Mouse (Mus musculus): ENCODE measurements around the gene Gstcd.

The Gstcd gene

DNA sequence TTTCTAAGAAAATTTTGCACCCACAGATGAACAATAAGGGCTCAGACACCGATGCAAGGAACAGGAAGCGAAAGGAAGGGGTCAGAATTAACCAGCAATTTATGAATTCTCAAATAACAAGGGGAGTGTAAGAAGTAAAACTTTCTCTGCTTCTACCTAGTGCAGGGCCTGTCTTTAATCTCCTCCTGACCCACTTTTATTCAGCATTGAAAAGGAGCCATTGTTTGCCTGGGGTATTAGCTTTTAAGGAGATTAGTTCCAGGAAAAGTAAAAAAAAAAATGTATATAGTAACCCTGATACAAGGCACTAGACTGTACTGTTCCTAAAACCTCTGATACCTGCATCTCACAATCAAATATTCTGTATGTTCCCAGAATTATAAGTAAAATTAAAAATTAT, 64.9 kb downstream of the Gstcd start:
- no peak for DNase-seq (ENCODE audit: low read depth)

DNA sequence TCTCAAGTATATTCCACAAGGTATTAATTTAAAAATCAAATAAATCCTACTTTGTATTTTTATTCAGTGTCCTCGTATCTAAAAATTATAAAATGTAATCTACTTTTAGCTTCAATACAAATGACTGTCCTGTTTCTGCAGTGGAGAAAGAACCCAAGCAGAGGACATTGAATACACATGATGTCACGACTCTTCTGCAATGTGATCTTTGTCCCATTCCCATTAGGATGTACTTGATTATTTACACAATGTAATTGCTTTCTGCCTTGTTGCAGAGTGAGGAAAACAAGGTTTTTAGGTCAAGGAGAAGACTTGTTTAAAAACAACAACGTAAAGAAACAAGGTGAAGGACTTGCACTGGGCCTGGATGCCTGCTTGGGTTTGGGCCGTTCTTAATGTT, 84.6 kb downstream of the Gstcd start:
- no peak for DNase-seq (ENCODE audit: low read depth)

DNA sequence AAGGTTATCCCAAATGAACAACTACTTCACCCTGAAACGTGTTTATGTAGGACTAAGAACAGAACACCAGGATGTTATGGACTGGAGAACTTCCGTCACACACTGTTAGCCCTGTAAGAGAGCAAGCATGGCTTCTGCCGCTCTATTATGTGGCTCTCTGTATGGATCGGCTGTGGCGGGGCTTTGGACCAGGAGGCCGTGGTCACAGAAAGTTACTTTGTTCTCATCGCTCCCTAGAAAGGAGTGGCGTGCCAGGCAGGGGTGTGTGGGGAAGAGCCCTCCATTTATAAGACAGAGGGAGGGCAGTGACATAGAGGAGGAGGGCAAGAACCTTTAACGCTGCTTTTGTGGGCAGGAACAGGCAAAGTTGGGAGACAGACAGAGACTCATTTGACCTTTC, 95.5 kb downstream of the Gstcd start:
- DNase-seq (ENCODE audit: low read depth) = no peak

DNA sequence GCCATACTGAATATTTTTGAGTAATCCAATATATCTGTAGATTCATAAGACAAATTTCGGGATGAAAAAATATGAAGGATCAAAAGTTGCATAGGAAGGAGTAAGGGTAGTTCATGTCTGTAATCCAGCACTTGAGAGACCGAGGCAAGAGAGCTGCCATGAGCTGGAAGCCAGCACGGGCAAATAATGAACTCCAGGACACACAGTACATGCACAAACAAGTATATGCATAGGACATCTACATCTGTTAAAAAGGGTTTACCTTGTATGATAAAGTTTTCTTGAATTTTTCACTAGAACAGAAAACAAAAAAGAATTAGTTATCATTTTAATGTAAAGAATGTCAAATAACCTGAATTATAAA, 95.9 kb downstream of the Gstcd start:
- no peak for DNase-seq (ENCODE audit: low read depth)

DNA sequence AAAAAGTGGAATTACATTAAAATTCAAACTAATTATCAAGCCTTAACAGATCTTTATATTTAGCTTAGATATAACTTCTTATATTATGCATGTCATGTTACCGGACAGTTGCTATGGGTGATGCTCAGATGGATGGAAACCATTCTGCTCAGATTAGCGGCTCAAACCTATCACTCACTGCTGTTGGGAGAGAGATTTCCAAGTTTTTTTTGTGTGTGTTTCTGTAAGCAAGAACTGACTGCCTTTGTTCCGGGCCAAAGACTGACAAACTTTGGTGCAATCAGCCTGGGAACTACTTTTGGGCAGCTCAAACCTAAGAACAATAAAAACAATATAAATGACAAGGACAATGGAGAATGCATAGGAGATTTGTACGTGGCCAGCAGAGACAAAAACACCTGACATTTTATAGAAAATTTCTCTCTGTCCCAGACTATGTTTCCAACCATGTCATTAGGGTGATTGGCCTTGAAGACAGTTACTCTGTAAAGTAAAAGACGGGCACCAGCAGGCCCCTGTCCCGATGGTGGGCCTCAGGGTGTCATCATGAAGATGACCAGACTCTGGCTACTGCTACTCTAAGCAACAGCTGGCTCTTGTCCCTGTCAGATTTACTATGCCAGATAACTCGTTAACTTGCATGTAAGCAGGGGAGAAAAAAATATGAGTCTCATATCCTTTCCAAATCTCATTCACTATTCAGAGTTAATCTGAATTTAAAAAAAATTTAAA, 96.5 kb downstream of the Gstcd start:
- no peak for DNase-seq (ENCODE audit: low read depth)

DNA sequence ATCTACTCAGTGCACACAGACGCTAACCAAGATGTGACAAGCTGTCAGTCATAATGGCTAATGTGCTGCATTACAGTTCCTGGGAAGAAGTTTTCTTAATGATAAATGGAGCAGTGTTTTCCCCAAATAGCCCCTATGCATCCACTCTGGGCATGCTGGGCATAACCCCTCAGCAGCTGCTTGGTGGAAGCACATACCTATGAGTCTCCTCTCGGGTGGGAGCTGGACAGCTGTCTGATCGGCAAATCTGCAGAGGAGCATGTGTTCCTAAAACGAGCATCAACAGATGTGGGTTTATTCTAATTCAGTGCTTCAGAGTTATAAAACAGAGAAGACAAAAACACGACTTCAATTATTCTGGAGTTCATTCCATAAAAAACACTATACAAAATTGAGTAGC, 105.6 kb downstream of the Gstcd start:
- DNase-seq (ENCODE audit: low read depth) = no peak

DNA sequence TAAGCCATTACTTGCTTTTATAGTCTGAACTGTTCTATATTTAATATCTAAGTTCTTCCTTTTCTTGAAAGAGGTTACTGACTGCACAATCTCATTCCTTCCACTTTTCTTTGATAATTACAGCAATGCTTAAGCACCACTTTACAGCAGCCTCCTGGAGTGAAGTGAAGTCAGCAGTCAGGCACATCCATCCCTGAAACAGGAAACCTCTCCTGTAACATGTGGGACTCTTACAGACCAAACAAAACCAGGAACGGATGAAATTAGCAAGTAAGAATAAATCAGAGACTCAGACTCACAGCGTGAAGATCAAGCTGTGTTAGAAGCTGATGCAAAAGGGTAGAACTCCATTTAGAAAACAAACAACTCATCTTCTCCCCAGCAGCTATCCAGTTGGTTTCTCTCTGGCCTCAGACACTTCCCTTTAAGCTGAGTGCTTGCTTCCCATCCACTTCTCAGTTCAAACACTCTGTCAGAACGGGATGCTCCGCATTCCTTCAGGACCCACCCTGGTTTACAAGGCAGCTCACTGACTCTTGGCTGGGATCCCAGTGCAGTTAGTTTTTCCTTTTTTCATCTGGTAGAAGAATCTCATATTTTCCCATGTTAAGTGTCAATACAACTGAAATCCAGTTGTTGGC, 107.9 kb downstream of the Gstcd start:
- DNase-seq (ENCODE audit: low read depth) = no peak

DNA sequence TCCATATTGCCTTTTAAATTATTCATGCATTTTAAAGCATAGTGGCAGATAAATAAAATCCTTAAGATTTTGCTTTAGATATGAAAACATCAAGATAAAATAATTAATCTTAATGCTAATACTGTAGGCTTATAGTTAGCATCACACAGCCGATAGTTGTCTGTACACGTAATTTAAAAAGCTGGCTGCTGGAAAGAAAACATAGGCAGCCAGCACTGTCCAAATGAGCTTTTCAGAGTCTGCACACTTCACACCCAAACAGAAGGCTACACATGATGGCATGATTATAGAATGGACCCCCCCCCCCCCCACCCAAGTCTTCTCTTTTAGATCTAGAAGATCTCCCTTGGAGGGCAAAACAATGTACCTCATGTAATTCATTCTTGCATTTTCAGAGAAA, 109.9 kb downstream of the Gstcd start:
- DNase-seq (ENCODE audit: low read depth) = no peak

DNA sequence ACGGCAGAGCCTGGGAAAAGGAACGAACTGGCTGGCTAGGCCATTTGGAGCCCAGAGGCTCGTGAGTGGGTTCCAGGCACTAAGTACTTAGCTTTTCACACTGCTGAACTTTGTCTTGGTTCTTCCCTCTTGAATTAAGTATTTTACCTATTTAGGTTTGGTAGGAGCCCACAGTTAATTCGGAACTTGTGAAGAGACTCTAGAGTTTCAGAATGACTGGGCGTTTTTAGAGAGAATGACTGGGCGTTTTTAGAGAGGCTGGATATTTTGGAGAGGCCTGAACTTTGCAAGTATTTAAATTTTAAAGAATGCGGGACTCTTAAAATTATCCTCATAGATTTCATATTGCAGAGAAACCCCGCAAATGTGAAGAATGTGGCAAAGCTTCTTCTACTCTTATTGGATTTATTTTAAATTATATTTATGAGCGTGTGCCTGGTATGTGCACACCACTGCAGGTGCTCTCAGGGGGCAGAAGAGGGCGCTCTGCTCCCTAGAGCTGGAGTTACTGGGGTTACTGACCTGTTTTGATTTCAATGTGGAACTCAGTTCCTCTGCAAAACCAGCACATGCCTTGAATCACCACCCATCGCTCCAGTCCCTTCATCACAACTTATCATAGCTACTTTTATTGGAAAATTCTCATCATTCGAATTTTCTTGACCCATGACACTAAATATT, 111.9 kb downstream of the Gstcd start:
- peak; percentile 3 for DNase-seq (ENCODE audit: low read depth)

DNA sequence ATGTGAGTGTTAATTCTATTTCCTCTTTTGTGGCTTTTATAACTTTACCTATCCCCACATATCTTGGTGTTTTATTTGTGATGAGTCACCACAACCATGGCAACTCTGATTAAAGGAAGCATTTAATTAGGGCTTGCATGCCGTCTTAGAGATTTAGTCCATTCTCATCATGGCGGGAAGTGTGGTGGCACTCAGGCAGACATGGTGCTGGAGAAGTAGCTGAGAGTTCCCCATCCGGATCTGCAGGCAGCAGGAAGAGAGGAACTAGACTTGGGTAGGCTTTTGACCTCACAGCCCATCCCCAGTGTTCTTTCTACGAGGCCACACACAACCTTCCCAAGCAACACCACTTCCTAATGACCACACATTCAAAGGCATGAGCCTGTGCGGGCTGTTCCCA, 125.6 kb downstream of the Gstcd start:
- DNase-seq (ENCODE audit: low read depth) = no peak

DNA sequence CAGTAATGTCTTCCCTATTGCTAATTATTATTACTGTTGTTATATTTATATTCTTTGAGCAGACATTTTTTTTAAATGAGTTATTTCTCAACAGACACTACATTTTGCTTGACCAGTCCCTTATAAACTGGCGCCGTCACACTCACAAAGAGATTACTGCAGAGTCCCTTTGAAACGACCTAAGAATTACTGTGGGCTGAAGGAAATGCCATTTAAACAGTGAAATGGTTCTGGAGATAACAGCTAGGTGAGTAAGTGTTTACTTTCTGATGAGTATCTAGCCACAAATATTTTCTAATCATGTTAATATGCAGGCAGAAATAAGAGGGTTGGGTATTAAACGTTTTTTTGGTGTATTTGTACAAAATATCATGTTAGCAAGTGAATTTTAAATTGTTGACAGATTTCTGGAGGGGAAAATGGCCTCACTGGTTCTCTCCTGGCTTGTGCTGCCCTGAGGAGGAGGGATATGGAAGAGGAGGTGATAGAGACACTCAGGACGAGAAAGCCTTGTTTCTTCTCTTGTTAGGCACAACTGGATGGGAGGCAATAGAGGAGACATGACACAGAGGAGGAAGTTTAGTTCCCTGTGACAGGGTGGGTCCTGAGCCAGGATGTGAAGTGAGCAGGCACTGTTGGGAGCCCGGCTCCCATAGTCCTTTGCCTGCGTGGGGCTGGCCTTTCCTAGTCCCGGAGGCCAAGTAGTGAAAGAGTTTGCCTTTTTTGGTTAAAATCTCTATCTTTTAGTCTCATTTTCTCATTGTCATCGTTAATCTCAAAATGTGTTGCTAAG, 126.9 kb downstream of the Gstcd start:
- no peak for DNase-seq (ENCODE audit: low read depth)

DNA sequence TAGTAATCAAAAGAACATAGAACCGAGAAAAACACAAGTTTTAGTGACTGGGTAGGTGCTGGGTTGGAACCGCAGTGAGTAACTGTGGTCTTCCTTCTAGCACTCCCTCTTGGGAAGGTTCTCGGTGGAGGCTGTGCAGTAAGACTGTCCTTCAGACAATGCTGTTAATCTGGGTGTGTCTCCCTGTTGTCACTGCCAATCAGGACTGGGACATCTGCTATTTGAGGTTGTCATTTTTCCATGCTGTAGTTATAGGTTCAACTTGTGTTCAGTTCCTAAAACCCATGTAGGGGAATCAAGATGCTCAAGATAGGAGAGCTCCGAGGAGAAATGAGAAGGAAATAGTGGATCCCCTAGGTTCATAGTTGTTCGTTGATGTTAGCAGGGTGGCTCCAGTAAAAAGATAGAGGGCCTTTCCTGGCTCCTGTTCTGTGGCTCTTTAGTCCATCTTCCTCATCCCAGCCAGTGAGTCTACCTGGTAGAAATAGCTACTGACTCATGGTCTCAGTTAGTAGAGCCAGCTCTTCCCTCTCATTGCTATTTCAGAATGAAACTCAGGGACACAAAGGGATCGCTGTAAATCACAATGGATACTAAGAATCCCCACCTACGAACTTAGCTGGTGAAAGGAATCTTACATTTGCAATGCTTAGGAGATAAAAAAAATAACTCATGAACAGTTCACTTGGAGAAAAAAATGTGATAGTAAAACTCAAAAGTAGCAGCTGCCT, 129.0 kb downstream of the Gstcd start:
- no peak for DNase-seq (ENCODE audit: low read depth)

DNA sequence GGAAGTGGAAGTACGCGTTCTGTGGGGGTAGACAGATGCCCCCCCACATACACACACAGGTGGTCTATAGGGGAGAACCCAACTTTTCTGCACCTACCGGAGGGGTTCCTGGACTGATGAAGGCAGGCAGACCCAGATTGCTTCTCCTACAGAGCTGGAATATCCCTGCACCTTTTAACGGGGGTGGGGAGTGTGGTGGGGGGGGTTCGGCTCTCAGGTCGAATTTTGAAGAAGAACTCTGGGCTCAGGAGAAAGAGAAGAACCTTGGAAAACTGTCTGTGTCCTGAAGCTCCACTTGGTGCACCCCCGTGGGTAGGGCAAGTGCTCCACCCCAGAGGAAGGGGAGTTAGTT, 141.3 kb downstream of the Gstcd start:
- DNase-seq (ENCODE audit: low read depth) = no peak

DNA sequence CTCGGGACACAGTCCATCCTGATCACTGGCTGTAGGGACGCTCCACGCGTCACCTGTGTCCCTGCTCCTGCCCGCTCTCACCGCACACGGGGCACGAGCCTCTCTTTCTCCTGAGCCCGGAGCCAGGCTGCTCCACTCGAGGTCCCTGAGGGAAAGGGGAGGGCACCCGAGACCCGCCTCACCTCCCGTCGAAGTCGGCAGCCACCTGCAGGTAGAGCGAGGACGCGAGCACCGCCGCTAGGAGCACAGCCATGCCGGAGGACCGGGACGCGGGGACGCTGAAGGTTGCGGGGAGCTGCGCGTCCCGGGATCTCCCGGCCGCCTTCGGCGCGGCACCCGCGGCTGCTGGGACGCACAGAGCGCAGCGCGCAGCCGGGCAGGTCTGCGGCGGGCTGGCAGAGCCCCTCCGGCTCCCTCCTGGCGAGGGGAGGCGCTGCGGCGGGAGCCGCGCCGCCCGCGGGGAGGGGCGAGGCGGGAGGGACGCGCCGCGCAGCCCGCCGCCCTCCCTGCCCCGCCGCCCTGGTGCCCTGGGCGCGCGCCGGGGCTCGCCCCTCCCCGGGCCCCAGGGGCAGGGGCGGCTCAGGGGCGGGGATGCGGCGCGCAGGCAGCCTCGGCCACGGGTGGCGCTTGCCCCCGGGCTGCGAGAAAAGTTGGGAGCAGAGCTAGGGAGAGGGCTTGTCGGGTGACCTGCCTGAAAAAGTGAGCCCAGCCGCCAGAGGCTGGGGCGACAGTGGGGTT, 141.9 kb downstream of the Gstcd start, which contains the start of gene Npnt:
Npnt (minus strand) TSS at position 501 of the 738 bp plus-strand sequence.
- DNase-seq (ENCODE audit: low read depth) = no peak

DNA sequence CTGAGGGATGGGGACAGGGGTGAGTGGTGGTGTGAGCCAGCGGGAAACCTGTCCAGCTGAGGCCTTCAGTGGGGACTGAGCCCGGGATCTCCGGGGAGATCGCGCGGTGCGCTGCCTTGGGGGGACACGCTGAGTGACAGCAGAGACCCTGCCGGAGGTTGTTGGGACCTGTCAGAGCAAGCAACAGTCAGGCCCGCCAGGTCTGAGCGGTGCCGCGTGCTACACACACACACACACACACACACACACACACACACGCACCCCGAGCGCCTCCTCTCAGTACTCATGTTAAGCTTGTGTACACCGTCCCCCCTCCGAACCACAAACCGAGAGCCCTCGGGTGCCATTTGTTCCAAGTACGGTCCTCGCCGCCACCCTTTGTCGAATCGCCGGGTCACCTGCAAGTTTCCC, 142.4 kb downstream of the Gstcd start:
- no peak for DNase-seq (ENCODE audit: low read depth)

DNA sequence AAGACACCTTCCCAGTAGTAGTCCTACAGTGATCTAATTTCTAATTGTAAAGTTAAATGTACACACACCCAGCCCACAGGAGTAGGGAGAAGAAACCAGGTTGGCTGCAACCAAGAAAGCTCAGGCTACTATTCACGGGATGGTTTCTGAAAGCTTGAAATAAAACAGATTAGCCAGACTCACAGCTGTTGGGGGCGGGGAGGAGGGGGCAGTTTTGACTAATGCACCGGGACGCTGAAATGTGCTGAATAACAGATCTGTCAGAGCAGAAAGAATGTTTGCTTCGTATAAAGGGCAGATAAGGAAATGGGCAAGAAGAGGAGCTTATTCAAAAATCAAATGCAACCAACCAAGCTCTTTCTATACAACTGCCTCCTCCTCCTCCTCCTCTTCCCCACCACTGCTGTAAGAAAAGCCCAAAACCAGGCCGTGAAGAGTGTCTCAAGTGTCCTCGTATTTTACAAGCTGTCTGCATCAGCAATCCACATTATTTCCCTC, 143.5 kb downstream of the Gstcd start:
- DNase-seq (ENCODE audit: low read depth) = no peak

DNA sequence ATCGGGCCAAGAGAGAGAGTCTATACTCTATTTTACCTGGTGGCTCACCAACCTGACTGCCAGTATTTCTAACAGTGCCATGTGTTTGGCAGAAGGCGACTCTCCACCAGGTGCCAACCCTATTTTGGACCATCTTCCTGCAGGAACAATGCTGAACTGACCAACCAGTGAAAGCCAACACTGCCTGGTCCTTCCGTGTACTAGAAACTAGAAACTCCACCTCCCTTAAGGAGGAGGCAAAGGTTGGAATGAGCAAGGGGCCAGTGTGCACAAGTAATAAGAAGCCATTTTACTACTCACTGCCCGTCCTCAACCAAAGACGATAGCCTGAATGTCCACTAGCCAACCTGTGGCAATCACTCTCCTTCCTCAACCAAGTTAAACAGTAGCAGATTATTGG, 145.7 kb downstream of the Gstcd start:
- DNase-seq (ENCODE audit: low read depth) = no peak

DNA sequence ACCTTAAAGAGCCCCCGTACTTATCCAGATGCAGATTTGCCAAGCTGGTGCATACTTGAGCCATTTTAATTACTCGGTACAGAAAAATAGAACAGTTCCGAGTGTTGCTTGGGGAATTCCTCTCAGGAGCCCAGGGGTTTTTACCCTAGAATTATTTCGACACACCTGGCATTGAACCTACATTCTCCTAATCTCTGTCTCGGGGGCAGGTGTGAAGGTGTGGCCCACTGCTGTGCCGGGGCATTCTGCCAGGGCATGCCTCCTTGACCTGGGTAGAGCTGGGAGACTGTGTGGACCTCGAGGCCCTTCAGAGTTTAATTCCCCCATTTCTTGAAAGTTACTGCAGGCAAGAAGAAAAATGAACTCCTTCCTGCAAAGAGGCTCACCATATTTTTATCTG, 146.2 kb downstream of the Gstcd start:
- no peak for DNase-seq (ENCODE audit: low read depth)

DNA sequence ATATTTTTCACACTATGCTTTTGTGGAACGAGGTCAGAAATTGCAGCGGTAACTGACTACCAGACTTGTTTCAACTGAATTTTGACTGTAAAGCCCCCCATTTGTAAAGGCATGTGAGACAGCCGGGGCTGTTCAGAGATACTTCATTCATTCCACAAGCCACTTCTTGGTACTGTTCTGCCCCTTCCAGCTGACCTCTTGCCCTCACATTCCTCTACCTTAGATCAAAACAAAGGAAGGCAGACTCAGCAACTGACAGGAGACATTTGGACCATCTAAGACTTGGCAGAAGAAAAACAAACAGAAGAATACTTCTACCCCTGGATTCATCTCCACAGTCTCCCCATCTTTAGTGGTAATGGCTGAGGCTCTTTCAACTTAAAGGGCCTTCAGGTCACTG, 147.2 kb downstream of the Gstcd start:
- DNase-seq (ENCODE audit: low read depth) = no peak

DNA sequence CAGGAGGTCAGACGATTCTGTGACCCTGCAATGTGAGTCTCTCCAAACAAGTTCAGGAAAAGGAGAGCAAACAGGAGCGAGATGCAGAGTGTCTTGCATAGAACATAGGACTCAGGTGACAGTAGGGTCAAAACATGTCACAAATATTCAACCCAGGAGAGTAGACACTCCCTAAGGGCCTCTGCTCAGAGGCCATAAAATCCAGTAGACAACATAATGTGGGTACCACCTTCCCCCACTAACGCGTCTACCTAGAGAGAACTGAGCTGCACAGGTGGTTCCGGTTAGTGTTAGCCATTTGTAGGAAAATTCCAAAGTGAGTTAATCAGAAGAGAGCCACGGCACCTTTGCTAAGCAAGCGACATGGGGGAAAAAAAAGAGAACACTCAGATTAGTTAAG, 147.6 kb downstream of the Gstcd start:
- DNase-seq (ENCODE audit: low read depth) = no peak

DNA sequence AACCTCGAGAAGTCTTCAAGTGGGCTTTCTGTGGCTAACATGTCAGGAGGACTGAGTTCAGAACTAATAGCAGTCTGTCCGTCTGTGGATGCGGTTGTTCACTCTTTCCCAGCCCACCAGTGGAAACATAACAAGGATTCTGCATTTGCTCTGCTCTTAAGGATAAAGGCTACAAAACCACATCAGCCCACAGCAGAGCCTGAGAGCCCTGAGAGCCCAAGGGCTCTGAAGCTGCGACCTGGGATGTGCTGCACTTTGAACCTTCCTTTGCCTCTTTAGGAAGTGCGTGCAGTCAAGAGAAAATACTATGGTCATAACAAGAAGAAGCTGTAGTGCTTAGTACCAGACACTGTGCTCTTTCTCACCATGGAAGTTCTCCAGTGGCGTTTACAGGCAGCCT, 149.1 kb downstream of the Gstcd start:
- no peak for DNase-seq (ENCODE audit: low read depth)
